Mouse (Mus musculus) cerebellum, postnatal 4 days (tissue): ENCODE measurements around the gene Fermt3.
"Not testable (repeated sequence)": the region's sequence is repeated elsewhere in the genome, so short reads cannot be mapped to it uniquely, and the experiment has no call there.

Experiments used
- DNase-seq, 2 experiments: peaks; one replicate each; pipeline ENCODE4 v3.0.0; 2022; ENCODE audit warnings: low spot score in 2 of 2, mixed read lengths in 1 of 2

The Fermt3 gene

GRCm38 (mm10) chr19:6991166-6991565, 28.1 kb downstream of the Fermt3 start:
- not testable (repeated sequence) for DNase-seq

DNA sequence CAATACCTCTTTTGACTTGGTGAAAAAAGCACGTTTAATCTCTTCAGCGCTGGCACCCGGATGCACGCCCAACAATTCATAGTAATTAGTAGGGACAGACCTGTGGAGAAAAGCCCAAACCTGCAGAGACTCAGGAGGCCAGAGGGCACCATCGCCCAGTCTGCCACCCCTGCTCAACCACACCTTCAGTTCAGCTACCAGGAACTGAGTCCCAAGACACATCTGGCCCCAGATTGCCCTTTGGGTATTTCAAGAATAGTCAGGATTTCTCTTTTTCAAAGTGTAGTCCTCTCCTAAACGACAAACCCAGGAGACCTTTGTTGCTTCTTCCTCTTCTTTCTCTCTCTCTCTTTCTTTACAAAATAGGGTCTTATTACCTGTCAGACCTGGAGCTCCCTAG, 28.6 kb downstream of the Fermt3 start:
- DNase-seq = no peak

GRCm38 (mm10) chr19:6989251-6989650, 30.0 kb downstream of the Fermt3 start:
- no peak for DNase-seq

DNA sequence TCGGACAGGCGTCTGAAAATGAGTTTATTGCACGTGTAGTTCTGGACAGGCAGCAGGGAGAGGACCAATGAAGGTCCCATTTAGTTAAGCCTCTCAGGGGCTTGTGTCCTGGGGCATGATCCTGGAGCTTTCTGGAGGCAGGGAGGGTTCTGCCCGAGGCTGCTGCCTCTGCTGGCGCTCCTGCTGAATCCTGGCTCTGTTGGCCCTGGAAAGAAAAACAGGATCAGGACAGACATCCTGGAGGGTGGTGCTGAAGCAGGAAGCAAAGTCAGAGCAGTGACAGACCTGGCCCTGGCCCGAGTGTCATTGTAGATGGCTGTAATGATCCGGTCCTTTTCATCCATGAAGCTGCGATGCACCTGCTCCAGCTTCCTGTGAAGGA, 31.4 kb downstream of the Fermt3 start:
- DNase-seq = no peak

DNA sequence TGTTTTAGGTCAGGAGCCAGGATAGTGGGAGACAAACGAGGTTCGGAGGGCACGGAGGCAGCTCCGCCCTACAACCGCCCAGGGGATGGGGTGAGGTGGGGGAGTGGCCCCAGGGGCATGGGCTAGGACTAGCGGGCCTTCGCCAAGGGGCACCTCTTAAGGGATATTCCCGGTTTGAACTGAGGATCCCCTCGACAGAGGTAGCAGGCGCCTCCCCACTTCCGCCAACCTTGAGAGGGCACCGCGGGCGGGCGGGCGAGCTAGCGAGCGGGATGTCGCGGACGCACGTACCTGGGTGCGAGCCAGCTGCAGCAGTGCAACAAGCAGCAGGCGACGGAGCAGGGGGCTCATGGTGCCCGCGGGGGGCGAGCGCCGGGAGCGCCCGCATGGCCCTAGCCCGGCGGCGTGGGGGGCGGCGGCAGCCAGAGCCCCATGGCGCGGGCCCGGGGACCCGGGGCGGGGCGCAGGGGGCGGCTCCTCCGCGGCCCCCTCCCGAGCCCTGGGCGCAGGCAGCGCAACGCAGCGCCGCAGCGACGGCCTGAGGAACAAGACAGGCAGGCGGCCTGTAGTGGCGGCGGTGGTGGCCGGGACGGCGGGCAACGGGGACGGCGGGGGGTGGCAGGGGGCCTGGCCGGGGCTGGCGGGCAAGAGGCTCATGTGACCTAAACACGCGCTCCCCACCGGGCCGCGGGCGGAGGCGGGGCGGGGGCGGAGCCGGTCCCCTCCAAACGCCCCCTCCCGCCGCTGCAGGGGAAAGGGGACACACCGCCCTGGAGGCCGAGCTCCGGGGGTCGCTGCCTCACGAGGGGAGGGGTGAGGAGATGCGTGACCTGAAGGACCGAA, 32.0 kb downstream of the Fermt3 start, which contains the start of gene Vegfb:
Gene Vegfb (minus strand): TSS at position 591 of the 843 bp plus-strand sequence.
- DNase-seq = peak in 1 of 2 experiments; percentile 57

- DNase-seq = no peak
Observed at GRCm38 (mm10) chr19:6985951-6986708, 33.1 kb downstream of the Fermt3 start.

DNA sequence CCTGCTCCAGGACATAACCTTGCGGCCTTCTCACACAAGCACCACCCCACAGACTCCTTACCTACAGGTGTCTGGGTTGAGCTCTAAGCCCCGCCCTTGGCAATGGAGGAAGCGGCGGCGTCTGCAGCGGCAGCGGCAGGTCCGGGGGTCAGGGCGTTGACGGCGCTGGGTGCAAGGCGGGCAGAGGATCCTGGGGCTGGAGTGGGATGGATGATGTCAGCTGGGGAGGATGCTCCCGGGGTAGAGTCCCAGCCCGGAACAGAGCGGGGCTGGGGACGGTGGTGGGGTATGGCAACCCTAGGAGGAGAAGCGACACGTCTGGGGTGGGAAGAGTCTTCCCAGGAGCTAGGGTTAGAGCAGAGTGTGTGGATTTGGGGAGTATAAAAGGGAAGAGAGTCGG, 34.0 kb downstream of the Fermt3 start:
- DNase-seq = no peak

- DNase-seq = no peak
Observed at GRCm38 (mm10) chr19:6983621-6984020, 35.6 kb downstream of the Fermt3 start.

DNA sequence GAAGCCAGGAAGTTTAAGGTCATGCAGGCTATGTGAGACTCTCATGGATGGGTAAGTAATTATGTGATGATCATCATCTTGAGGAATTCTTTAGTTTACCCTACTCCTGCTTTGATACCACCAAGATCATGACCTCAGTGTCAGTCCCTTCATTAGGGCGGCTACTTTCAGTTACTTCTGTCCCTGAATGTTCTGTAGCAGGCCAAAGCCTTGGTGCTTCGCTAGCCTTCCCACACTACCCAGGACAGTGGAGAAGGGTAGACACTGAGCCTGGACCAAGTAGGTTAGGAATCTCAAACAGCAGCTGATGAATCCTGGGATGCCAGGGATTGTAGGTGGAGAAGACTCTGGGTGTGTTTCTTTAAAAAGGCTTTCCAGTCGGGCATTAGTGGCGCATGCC, 37.8 kb downstream of the Fermt3 start:
- DNase-seq = no peak

DNA sequence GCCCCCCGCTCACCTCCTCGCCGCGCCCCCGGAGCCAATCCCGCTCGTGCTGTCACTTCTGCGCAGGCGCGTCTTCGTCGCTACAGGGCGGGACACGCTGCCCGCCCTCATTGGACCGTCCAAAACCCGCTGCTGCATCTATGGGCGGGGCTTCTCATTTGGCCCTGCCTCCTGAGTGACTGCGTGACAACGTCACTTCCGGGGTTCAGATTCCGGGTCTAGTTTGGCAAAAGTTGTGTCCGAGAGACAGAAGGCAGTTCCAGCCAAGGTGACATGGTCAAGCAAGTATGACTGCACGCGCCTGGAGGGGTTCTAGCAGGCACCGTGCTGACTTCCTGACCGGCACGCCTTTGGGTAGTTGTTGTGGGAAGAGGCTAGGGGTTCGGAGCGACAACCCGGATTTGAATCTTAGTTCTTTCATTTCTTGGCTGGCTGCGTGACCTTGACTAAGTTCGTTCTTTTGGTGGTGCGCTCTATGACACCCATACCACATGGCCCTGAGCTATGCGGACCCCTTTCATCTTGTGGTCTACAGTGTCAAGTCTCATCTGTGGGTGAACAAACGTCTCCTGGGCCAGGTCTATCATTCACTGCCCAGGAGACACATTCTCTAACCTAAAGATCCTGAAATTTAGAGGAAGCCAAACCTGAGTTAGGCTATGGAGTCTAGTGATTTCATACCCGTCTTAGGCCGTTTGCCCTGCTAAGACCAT, 38.7 kb downstream of the Fermt3 start, which contains the start of gene Fkbp2:
Gene Fkbp2 (minus strand): TSS at position 121 of the 713 bp plus-strand sequence.
- peak; percentile 90 to 98 for DNase-seq

- peak; percentile 99 for DNase-seq
Observed at GRCm38 (mm10) chr19:6979486-6980380, 39.5 kb downstream of the Fermt3 start.

- DNase-seq = no peak
Observed at GRCm38 (mm10) chr19:6979001-6979479, 40.2 kb downstream of the Fermt3 start.

DNA sequence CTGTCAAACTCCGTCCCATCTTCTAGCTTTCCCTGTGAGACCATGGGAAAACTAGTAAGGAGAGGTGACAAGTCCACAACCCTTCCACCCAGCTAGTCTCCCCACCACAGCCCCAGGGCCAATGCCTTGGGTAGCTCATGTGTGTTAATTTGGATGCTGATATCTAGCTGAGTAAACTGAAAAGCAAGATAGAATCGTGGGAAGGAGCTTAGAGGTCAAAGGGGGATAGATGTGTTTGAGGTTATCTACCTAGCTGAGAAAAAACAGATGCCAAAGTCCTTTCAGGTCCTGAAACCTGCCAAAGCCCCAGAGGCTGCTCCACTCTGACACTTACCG, 40.7 kb downstream of the Fermt3 start:
- DNase-seq = no peak

GRCm38 (mm10) chr19:6977759-6978638, 41.3 kb downstream of the Fermt3 start:
- no peak for DNase-seq

- peak in 1 of 2 experiments; percentile 83 for DNase-seq
Observed at GRCm38 (mm10) chr19:6975537-6976521, 43.4 kb downstream of the Fermt3 start, which contains the start of gene Plcb3. Gene Plcb3, minus strand, starts transcription at chr19:6976470.

GRCm38 (mm10) chr19:6974211-6975205, 44.8 kb downstream of the Fermt3 start, which contains the start of gene Ppp1r14b:
Gene Ppp1r14b, plus strand, starts transcription at chr19:6974968.
- peak in 1 of 2 experiments; percentile 82 for DNase-seq

- no peak for DNase-seq
Observed at GRCm38 (mm10) chr19:6973581-6974190, 45.6 kb downstream of the Fermt3 start.
